Mouse (Mus musculus) cortical plate, adult 2 months (tissue): ENCODE data around the gene Gm45837. TPM values are rescaled to one million over a fixed set of nuclear protein-coding genes. Genes with fewer than 3 reads are reported as not detected.
"Not testable (repeated sequence)": the region's sequence is repeated elsewhere in the genome, so short reads cannot be mapped to it uniquely, and the experiment has no call there.

Experiments
- H3K27ac ChIP-seq: fragments of 200-500 bp; 2 replicates; pipeline ENCODE4 v1.5.1; 2012; ENCODE audit warnings: low read length, control low read depth, inconsistent platforms; ENCODE audit not compliant: insufficient read depth
- H3K4me1 ChIP-seq: fragments of 200-500 bp; 2 replicates; pipeline ENCODE4 v1.6.1; 2011; ENCODE audit warnings: low read length; ENCODE audit not compliant: control insufficient read depth, insufficient read depth
- H3K4me3 ChIP-seq: fragments of 200-500 bp; 2 replicates; pipeline ENCODE4 v1.5.1; 2011; ENCODE audit warnings: mild to moderate bottlenecking, low read length, control low read depth; ENCODE audit not compliant: insufficient read depth
- CTCF ChIP-seq: fragments of 200-500 bp; IDR thresholded peaks from 2 replicates; pipeline ENCODE4 v1.5.1; 2011; ENCODE audit warnings: mild to moderate bottlenecking, control low read depth, low read length; ENCODE audit not compliant: insufficient read depth; ENCODE audit errors: extremely low read depth
- POLR2A ChIP-seq: fragments of 200-500 bp; IDR thresholded peaks from 2 replicates; pipeline ENCODE4 v1.6.1; 2011; ENCODE audit warnings: mild to moderate bottlenecking, low read length, control low read depth; ENCODE audit not compliant: insufficient read depth; ENCODE audit errors: extremely low read depth
- polyA plus RNA-seq: library from polyadenylated mRNA; depleted of rRNA; stranded (reverse); fragments of >200 nt; gene quantifications from 2 replicates; pipeline ENCODE4 v1.2.3, GENCODE M21; 2012

Gm45837 gene
- polyA plus RNA-seq, 1 experiment: 0.56 TPM

DNA sequence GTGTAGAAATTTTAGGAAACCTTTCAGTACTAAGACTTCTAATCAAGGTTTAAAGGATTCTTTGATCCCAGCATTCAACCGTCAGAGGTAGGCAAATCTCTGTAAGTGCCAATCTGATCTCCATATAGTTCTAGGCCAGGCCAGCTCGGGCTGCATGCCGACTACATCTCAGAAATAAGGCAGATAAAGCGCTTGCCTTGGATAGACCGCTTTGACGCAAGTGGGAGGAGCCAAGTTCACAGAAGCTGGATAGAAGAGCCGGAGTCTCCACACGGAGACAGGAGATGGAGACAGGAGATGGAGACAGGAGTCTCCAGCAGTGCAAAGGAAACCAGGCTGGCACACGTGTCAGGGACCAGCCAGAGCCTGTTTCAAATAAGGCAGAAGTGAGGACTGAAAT is 129.1 kb downstream of the Gm45837 start:
- no peak overlapping the region for H3K4me3 ChIP-seq
- no peak overlapping the region for H3K27ac ChIP-seq
- H3K4me1 ChIP-seq: peaks cover 5% of the 10 kb centered on the region; the same call in 1 of the 2 replicates
- TF ChIP-seq POLR2A (0 out of 2 replicates have a peak, but pooled peaks have one; percentile 34), CTCF (no peak)

DNA sequence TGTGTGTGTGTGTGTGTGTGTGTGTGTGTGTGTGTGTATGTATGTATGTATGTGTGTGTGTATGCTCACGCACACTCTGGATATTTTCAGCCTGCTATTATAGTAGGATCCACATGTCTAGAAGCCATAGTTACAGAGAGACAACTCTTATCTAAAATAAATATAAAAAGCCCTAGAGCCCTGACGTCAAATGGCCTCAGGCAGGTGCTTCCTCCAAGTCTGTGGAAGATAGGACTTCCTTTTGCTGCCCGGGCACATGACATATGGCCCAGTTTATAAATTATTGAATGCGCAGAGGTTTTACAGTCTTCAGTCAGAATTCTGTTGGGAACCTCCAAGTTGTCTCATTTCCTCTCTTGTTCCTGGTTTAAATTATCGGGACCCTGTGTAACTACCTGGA is 130.0 kb downstream of the Gm45837 start:
- H3K4me3 ChIP-seq: no peak overlapping the region
- H3K4me1 ChIP-seq: peaks cover 4% of the 10 kb centered on the region; the same call in 1 of the 2 replicates
- H3K27ac ChIP-seq: no peak overlapping the region
- TF ChIP-seq POLR2A (no peak), CTCF (no peak)

DNA sequence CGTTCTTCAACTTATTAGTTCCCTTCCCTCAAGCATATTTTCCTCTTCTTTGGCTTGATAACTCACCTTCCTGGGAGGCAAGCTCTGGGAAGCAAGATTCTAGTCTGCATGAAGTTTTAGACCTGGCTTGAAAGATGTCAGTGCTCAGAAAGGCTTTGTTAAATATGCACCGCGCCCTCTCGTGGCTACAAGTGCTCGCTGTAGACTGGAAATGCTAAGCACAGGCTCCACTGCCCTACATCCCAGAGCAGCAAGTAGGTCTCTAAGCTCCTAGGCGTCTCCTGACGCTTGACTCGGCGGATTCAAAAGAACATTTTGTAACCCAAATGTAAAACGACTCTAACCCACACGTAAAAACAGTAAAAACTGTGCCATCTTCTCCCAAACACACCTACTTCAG is 130.4 kb downstream of the Gm45837 start:
- no peak for TF ChIP-seq POLR2A
- peak; percentile 71 for TF ChIP-seq CTCF
- H3K27ac ChIP-seq: peak overlapping the region; percentile 56; the same call in 1 of the 2 replicates
- H3K4me3 ChIP-seq: no peak overlapping the region
- peaks cover 3% of the 10 kb centered on the region; the same call in 1 of the 2 replicates for H3K4me1 ChIP-seq

DNA sequence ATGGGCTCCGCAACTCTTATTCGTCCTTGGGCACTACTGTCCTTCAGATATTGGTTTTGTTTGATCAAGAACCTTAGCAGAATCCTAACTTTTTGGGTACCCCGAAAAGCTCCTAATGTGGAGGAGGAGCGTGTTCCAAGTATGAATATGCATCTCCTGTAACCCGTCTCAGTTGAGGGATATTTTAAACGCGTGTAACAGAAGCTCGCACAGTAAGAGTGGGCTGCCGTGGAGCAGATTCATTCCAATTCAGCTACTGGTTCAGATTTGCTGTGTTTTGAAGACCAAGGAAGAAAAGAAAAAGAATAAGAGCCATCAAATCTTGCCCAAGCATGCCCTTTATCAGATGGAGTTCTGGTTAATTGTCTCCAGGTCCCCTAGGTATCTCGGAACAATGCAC is 131.0 kb downstream of the Gm45837 start:
- peak overlapping the region; percentile 56; the same call in 1 of the 2 replicates for H3K27ac ChIP-seq
- H3K4me1 ChIP-seq: peaks cover 3% of the 10 kb centered on the region; the same call in 1 of the 2 replicates
- TF ChIP-seq CTCF (no peak), POLR2A (no peak; the same call in 1 of the 2 replicates)
- H3K4me3 ChIP-seq: no peak overlapping the region

DNA sequence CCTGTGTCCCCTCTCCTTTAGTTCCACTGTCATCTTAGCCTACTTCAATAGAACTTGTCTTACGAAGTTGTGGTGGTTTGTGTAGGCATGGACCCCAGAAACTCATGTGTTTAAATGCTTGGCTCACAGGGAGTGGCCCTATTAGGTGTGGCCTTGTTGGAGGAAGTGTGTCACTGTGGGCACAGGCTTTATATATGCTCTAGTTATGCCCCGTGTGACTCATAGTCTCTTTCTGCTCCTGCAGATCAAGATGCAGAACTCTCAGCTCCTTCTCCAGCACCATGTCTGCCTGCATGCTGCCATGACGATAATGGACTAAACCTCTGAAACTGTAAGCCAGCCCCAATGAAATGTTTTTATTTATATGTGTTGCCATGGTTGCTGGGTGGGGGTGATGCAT is 137.0 kb downstream of the Gm45837 start:
- no peak overlapping the region for H3K4me3 ChIP-seq
- H3K4me1 ChIP-seq: no peaks in the 10 kb centered on the region
- H3K27ac ChIP-seq: no peak overlapping the region
- TF ChIP-seq CTCF (no peak), POLR2A (no peak)

DNA sequence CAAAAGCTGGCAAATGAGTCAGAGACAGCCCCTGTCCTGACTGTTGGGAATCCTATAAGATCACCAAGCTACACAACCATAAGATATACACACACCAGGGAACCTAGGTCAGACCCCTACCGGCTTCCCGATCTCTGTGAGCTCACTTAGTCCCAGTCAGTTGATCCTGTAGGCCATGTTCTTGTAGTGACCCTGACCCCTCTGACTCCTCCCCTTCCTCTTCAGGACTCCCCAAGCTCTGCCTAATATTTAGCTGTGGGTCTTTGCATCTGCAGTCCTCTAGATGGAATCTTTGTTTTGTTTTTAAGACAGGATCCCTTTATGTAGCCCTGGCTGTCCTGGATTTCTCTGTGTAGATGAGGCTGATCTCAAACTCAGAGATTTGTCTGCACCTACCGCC is 138.6 kb downstream of the Gm45837 start:
- no peak for TF ChIP-seq CTCF
- no peak for TF ChIP-seq POLR2A
- Histone ChIP-seq H3K4me3 (no peak overlapping the region), H3K27ac (no peak overlapping the region), H3K4me1 (no peaks in the 10 kb centered on the region)

DNA sequence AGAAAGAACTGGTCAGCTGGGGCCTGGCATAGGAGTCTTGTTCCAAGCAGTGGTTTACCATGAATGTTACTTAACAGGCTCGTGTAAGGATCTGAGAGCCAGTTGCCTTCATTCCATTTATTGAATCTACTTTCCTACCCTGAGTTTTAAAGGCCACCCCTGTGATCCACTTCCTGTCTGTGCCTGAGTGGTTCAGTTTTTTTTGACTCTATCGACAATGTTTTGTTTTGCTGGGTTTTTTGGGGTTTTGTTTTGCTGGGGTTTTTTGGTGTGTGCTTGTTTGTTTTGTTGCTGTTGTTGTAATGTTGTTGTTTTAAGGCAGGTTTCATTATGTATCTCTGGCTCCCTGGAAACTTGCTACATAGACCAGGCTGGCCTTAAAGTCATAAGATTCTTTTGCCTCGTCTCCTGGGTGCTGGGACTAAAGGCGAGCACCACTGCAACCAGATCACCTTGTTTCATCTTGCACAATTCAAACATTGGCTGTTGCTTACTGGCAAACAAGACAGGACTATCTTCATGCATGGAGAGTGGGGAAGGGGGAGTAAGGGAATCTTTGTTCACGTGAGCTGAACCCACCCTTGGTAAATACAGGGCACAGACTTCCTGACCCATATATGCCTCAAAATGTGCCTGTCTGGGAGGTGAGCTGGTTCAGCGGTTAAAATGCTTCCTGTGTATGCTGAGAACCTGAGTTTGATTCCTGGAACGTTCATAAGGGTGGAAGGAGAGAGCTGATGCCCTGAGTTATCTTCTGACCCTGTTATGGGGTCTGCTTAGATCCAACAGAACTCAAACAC is 140.2 kb downstream of the Gm45837 start:
- Histone ChIP-seq H3K27ac (no peak overlapping the region), H3K4me3 (no peak overlapping the region), H3K4me1 (no peaks in the 10 kb centered on the region)
- no peak for TF ChIP-seq POLR2A
- no peak for TF ChIP-seq CTCF

DNA sequence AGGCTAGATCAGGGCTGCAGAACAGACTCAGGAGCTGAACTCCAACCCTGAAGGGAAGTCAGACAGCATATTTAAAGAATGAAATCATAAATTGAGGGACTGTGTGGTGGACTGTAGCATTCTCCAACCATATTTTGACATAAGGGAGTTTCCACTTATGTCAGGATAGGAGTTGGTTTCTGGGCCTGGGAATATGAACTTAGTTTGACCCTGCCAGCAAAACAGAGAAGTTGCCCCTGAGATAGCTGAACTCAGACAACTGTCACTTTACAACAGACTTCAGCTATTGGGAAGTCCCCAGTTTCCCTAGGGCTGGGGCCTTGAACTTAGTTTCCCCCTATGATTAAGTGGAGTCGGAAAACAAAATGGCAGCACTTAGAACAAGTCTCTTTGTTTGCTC is 140.8 kb downstream of the Gm45837 start:
- no peak overlapping the region for H3K4me3 ChIP-seq
- H3K27ac ChIP-seq: no peak overlapping the region
- no peaks in the 10 kb centered on the region for H3K4me1 ChIP-seq
- TF ChIP-seq CTCF (no peak), POLR2A (no peak)

DNA sequence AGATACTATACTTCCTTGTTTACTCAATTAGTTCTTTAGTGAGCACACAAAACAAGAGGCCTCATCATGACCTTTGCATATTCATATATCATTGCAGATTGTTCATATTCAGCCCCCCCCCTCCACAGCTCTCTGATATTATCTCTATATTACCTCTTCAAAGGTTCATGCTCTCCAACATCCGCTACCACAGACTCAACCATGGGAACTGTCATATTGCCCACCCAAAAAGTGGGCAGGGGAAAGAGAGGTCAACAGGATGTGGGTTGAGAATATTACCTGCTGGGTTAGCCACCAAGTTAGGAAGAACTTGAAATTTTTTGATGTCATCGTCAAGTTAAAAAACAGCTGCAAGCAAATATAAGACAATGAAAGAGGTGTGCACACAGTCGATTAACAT is 144.8 kb downstream of the Gm45837 start:
- H3K4me1 ChIP-seq, H3K27ac ChIP-seq, H3K4me3 ChIP-seq: not testable (repeated sequence)

DNA sequence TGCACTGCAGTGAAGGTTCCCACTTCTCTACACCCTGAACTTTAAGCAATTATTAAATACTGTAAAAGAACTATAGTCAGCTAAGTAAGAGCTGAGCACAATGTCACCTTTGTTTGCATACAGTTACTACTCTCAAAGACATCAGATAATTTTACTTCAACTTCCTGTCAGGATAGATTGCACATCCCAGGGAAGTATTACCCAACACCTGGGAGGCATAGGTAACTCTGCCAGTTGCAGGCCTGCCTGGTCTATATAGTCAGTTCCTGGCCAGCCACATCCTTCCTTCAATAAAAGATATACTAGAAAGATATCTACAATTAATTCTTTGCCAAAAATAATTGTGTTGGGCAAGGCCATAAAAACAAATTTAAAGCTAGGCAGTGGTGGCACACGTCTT is 146.7 kb downstream of the Gm45837 start:
- Histone ChIP-seq H3K4me1 (no peaks in the 10 kb centered on the region), H3K4me3 (no peak overlapping the region), H3K27ac (no peak overlapping the region)
- TF ChIP-seq POLR2A: no peak

DNA sequence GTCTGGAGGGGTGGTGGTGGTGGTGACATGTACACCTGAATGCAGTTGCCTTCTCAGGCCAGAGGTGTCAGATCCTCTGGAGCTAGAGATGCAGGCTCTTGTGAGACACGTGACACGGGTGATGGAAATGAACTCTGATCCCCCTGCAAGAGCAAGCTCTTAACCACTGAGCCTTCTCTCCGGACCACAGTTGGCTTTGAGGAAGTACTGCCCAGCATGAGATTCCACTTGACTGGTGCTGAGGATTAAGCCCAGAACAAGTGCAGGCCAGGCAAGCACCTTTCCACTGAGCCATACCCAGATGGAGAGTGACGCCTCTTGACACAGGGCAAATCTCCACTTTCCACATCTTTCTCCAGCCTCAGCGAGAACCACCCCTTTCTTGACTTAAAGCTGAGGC is 148.7 kb downstream of the Gm45837 start:
- not testable (repeated sequence) for H3K4me1 ChIP-seq, H3K27ac ChIP-seq, H3K4me3 ChIP-seq
